Mouse (Mus musculus): ENCODE results near the gene Itga2. TPM values are rescaled to one million over a fixed set of nuclear protein-coding genes. Genes with fewer than 3 reads are reported as not detected.

Gene Itga2
- total RNA-seq, 2 experiments from 2014 or later = 0.13 to 0.15 TPM

GRCm38 (mm10) chr13:114887293-114887692 lies 44.6 kb downstream of the Itga2 start:
- ATAC-seq (replicated peaks; ENCODE audit: poor library complexity, severe bottlenecking) = peak; percentile 63

GRCm38 (mm10) chr13:114885171-114885570 lies 46.7 kb downstream of the Itga2 start:
- ATAC-seq (replicated peaks; ENCODE audit: poor library complexity, severe bottlenecking) = peak; percentile 70

- no peak for ATAC-seq (replicated peaks; ENCODE audit: poor library complexity, severe bottlenecking)
These were observed 53.2 kb downstream of the Itga2 start for GRCm38 (mm10) chr13:114878667-114879066.

GRCm38 (mm10) chr13:114876005-114876520 lies 55.8 kb downstream of the Itga2 start:
- no peak for ATAC-seq (replicated peaks; ENCODE audit: poor library complexity, severe bottlenecking)

- ATAC-seq (replicated peaks; ENCODE audit: poor library complexity, severe bottlenecking) = no peak
These were observed 57.2 kb downstream of the Itga2 start for GRCm38 (mm10) chr13:114874738-114875137.

- no peak for ATAC-seq (replicated peaks; ENCODE audit: poor library complexity, severe bottlenecking)
These were observed 74.4 kb downstream of the Itga2 start for GRCm38 (mm10) chr13:114857525-114857924.

- no peak for ATAC-seq (replicated peaks; ENCODE audit: poor library complexity, severe bottlenecking)
These were observed 75.7 kb downstream of the Itga2 start for GRCm38 (mm10) chr13:114856269-114856627.

GRCm38 (mm10) chr13:114855573-114856268 lies 76.2 kb downstream of the Itga2 start:
- no peak for ATAC-seq (replicated peaks; ENCODE audit: poor library complexity, severe bottlenecking)

GRCm38 (mm10) chr13:114854428-114854827 lies 77.5 kb downstream of the Itga2 start:
- ATAC-seq (replicated peaks; ENCODE audit: poor library complexity, severe bottlenecking) = no peak

GRCm38 (mm10) chr13:114854023-114854422 lies 77.9 kb downstream of the Itga2 start:
- ATAC-seq (replicated peaks; ENCODE audit: poor library complexity, severe bottlenecking) = no peak

- ATAC-seq (replicated peaks; ENCODE audit: poor library complexity, severe bottlenecking) = no peak
These were observed 78.7 kb downstream of the Itga2 start for GRCm38 (mm10) chr13:114853152-114853551.

GRCm38 (mm10) chr13:114852264-114853111 lies 79.4 kb downstream of the Itga2 start:
- ATAC-seq (replicated peaks; ENCODE audit: poor library complexity, severe bottlenecking) = peak; percentile 63

GRCm38 (mm10) chr13:114848945-114849344 lies 83.0 kb downstream of the Itga2 start:
- ATAC-seq (replicated peaks; ENCODE audit: poor library complexity, severe bottlenecking) = no peak

- ATAC-seq (replicated peaks; ENCODE audit: poor library complexity, severe bottlenecking) = peak; percentile 57
These were observed 86.1 kb downstream of the Itga2 start for GRCm38 (mm10) chr13:114845804-114846203.

- no peak for ATAC-seq (replicated peaks; ENCODE audit: poor library complexity, severe bottlenecking)
These were observed 88.6 kb downstream of the Itga2 start for GRCm38 (mm10) chr13:114843318-114843717.

GRCm38 (mm10) chr13:114840545-114840944 lies 91.4 kb downstream of the Itga2 start:
- ATAC-seq (replicated peaks; ENCODE audit: poor library complexity, severe bottlenecking) = peak; percentile 84

- ATAC-seq (replicated peaks; ENCODE audit: poor library complexity, severe bottlenecking) = no peak
These were observed 92.8 kb downstream of the Itga2 start for GRCm38 (mm10) chr13:114839098-114839497.

GRCm38 (mm10) chr13:114838535-114838990 lies 93.3 kb downstream of the Itga2 start:
- ATAC-seq (replicated peaks; ENCODE audit: poor library complexity, severe bottlenecking) = no peak

- peak; percentile 21; the same call in 1 of the 2 replicates for ATAC-seq (replicated peaks; ENCODE audit: poor library complexity, severe bottlenecking)
These were observed 94.8 kb downstream of the Itga2 start for GRCm38 (mm10) chr13:114837061-114837460.

GRCm38 (mm10) chr13:114834580-114834979 lies 97.3 kb downstream of the Itga2 start:
- ATAC-seq (replicated peaks; ENCODE audit: poor library complexity, severe bottlenecking) = peak; percentile 84

GRCm38 (mm10) chr13:114833351-114833750 lies 98.5 kb downstream of the Itga2 start:
- ATAC-seq (replicated peaks; ENCODE audit: poor library complexity, severe bottlenecking) = no peak

All from granulocyte monocyte progenitor cell, adult 5-6 weeks (primary cell).